Mouse (Mus musculus): ENCODE results near the gene Gpm6a. TPM values are rescaled to one million over a fixed set of nuclear protein-coding genes. Genes with fewer than 3 reads are reported as not detected.

Gpm6a gene
- polyA plus RNA-seq (2015; fragmentation: Nextera tagmentation; extraction: Ambion mirVana) = 3.1 and 3.6 TPM in 2 replicates

DNA sequence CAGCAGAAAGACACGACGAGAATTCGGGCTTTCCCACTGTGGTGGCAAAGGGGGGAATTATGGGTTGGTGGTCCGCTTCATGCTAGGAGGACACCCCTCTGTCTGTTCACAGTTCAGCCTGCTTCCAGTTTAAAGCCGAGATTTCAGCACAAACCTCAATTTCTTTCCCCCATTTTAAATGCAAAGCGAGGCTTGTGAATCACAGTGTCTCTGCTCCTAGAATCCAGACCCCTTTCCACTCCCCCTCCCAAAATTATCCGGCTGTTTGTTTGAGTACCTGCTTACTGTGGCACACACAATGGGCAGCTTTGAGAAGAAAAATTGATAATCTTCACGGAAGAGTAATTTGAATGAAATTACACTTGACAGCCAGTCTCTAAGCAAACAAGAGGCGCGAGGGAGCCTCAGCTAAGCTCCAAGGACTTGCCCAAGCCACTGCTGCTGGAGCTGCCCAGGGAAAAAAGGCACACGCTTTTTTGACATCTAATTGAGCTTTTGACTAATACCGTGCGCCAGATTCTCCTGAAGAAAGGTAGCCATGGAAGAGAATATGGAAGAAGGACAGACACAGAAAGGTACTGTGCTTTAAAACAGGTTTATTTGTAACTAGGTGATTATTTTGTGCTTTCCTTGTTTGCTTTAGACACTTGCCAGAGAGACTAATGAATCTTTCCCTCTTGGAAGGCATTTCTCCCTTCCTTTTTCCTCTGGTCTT is at the start of gene Gpm6a:
TSS of gene Gpm6a (plus strand) at position 103 of the 715 bp plus-strand sequence.
- no peaks in the 10 kb centered on the region for H3K4me1 ChIP-seq (ENCODE audit: insufficient read depth)
- no peaks in the 10 kb centered on the region for H3K36me3 ChIP-seq (replicated peaks; ENCODE audit: insufficient read depth, low read length)
- TF ChIP-seq EP300 (IDR thresholded peaks at IDR 0.05; ENCODE audit: low read depth) (no peak), CTCF (IDR thresholded peaks at IDR 0.05; ENCODE audit: low read depth) (no peak)
- DNase-seq (no peak), ATAC-seq (no peak)
- no peaks in the 10 kb centered on the region for H3K9me3 ChIP-seq (ENCODE audit: low read length)
- H3K27ac ChIP-seq (ENCODE audit: low read depth) = no peak within 1 kb of the TSS
- no peaks in the 10 kb centered on the region for H3K27me3 ChIP-seq (ENCODE audit: insufficient read depth, low read length)
- no peak within 1 kb of the TSS for H3K9ac ChIP-seq (replicated peaks)
- 39% methylated on average over 13 of the region's 13 CpGs for WGBS (ENCODE audit: insufficient replicate concordance)
- H3K4me2 ChIP-seq (ENCODE audit: low read depth, low read length) = no peak within 1 kb of the TSS
- no peak within 1 kb of the TSS for H3K4me3 ChIP-seq (ENCODE audit: low read depth, low read length)

DNA sequence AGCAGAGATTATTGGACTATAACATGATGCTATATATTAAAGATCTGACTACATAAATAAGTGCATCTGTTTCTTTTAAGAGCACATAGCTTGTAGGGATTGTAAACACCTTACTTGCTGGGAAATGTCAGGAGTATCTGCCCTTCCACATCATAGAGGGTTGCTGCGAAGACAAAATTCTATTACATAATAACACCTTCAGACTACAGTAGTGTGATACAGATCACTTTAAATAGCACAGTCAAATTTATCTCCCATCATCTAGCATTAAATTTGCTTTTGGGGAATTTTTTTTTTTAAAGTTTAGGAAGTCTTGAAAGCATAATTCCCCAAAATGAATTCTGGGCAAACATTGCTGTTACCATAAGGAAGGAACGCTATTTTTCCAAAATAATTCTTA is 41.8 kb upstream of the Gpm6a start:
- 81% methylated on average over 2 of the region's 2 CpGs for WGBS (ENCODE audit: insufficient replicate concordance)
- Histone ChIP-seq H3K4me2 (ENCODE audit: low read depth, low read length) (no peak overlapping the region), H3K9ac (replicated peaks) (no peak overlapping the region), H3K4me3 (ENCODE audit: low read depth, low read length) (no peak overlapping the region), H3K9me3 (ENCODE audit: low read length) (no peaks in the 10 kb centered on the region), H3K36me3 (replicated peaks; ENCODE audit: insufficient read depth, low read length) (no peaks in the 10 kb centered on the region), H3K27ac (ENCODE audit: low read depth) (no peak overlapping the region), H3K4me1 (ENCODE audit: insufficient read depth) (no peaks in the 10 kb centered on the region), H3K27me3 (ENCODE audit: insufficient read depth, low read length) (no peaks in the 10 kb centered on the region)
- DNase-seq = no peak
- TF ChIP-seq CTCF (IDR thresholded peaks at IDR 0.05; ENCODE audit: low read depth) = no peak
- TF ChIP-seq EP300 (IDR thresholded peaks at IDR 0.05; ENCODE audit: low read depth) = no peak
- ATAC-seq = no peak

- TF ChIP-seq CTCF (IDR thresholded peaks at IDR 0.05; ENCODE audit: low read depth) = no peak
- TF ChIP-seq EP300 (IDR thresholded peaks at IDR 0.05; ENCODE audit: low read depth) = no peak
- H3K4me1 ChIP-seq (ENCODE audit: insufficient read depth) = no peaks in the 10 kb centered on the region
- DNase-seq = no peak
- WGBS (ENCODE audit: insufficient replicate concordance) = 55% methylated on average over 9 of the region's 9 CpGs
- no peak overlapping the region for H3K4me2 ChIP-seq (ENCODE audit: low read depth, low read length)
- no peak overlapping the region for H3K4me3 ChIP-seq (ENCODE audit: low read depth, low read length)
- ATAC-seq = no peak
- H3K9ac ChIP-seq (replicated peaks) = no peak overlapping the region
- no peaks in the 10 kb centered on the region for H3K36me3 ChIP-seq (replicated peaks; ENCODE audit: insufficient read depth, low read length)
- H3K27me3 ChIP-seq (ENCODE audit: insufficient read depth, low read length) = no peaks in the 10 kb centered on the region
- no peak overlapping the region for H3K27ac ChIP-seq (ENCODE audit: low read depth)
- no peaks in the 10 kb centered on the region for H3K9me3 ChIP-seq (ENCODE audit: low read length)
Measured at GRCm38 (mm10) chr8:54917710-54918109, 36.9 kb upstream of the Gpm6a start.

DNA sequence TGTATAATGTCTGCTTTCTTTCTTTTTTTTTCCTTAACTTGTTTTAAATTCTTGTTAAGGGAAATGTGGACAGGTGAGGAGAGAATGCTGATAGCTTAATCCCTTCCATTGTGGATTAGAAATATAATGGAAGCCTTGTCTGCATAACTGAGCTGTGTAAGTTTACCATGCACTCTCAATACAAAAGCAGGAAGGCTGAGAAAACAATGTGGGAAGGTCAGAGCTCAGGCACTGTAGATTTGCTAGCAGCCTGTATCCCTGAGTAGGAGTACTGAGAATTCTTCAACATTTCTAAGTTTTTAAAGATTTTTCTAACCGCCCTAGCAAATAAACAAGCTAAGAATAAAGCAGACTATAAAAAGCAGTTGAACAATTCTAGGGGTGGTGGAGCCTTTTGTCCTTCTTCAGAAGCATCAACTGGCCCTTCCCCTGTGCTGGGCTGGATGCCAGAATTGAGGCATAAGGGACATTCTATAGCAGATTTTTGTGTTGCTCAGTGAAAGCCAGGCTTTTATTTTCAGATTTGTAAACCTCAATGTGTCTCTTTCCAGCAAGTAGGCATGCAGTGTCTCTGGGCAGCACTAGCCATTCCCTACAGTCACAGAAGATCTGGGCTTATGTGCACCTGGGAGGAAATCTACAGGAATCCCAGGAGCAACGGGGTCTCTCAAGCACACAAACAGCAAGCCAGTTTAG is 32.3 kb upstream of the Gpm6a start:
- no peak overlapping the region for H3K4me3 ChIP-seq (ENCODE audit: low read depth, low read length)
- ATAC-seq (no peak), DNase-seq (no peak)
- no peak overlapping the region for H3K27ac ChIP-seq (ENCODE audit: low read depth)
- H3K9me3 ChIP-seq (ENCODE audit: low read length) = no peaks in the 10 kb centered on the region
- WGBS (ENCODE audit: insufficient replicate concordance) = 53% methylated on average over 2 of the region's 2 CpGs
- H3K36me3 ChIP-seq (replicated peaks; ENCODE audit: insufficient read depth, low read length) = no peaks in the 10 kb centered on the region
- TF ChIP-seq CTCF (IDR thresholded peaks at IDR 0.05; ENCODE audit: low read depth) (no peak), EP300 (IDR thresholded peaks at IDR 0.05; ENCODE audit: low read depth) (no peak)
- no peaks in the 10 kb centered on the region for H3K27me3 ChIP-seq (ENCODE audit: insufficient read depth, low read length)
- no peaks in the 10 kb centered on the region for H3K4me1 ChIP-seq (ENCODE audit: insufficient read depth)
- no peak overlapping the region for H3K9ac ChIP-seq (replicated peaks)
- H3K4me2 ChIP-seq (ENCODE audit: low read depth, low read length) = no peak overlapping the region

DNA sequence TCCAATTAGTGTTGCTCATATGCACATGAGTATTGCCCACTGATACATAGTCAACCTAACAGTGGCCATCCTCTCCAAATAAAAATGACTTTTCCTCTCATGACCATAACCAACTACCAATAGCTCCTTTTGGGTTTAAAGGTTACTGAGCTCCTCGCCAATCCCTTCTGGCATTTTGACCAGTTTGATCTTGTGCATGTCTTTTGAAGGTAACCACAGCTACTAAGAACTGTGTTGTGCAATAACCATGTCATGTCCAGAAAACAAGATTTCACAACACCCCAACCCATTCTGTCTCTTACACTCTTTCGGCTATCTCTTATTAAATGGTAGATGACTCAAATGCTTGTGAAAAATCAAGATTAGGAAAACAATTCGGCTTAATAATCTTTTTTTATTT is 29.7 kb upstream of the Gpm6a start:
- ATAC-seq (no peak), DNase-seq (no peak)
- no peak overlapping the region for H3K4me2 ChIP-seq (ENCODE audit: low read depth, low read length)
- H3K9me3 ChIP-seq (ENCODE audit: low read length) = no peaks in the 10 kb centered on the region
- H3K9ac ChIP-seq (replicated peaks) = no peak overlapping the region
- H3K4me1 ChIP-seq (ENCODE audit: insufficient read depth) = no peaks in the 10 kb centered on the region
- H3K36me3 ChIP-seq (replicated peaks; ENCODE audit: insufficient read depth, low read length) = no peaks in the 10 kb centered on the region
- TF ChIP-seq CTCF (IDR thresholded peaks at IDR 0.05; ENCODE audit: low read depth) = no peak
- TF ChIP-seq EP300 (IDR thresholded peaks at IDR 0.05; ENCODE audit: low read depth) = no peak
- no peaks in the 10 kb centered on the region for H3K27me3 ChIP-seq (ENCODE audit: insufficient read depth, low read length)
- 56% methylated on average over 3 of the region's 3 CpGs for WGBS (ENCODE audit: insufficient replicate concordance)
- no peak overlapping the region for H3K27ac ChIP-seq (ENCODE audit: low read depth)
- H3K4me3 ChIP-seq (ENCODE audit: low read depth, low read length) = no peak overlapping the region

GRCm38 (mm10) chr8:54932306-54932705 is 22.3 kb upstream of the Gpm6a start:
- no peak for DNase-seq
- no peak overlapping the region for H3K4me2 ChIP-seq (ENCODE audit: low read depth, low read length)
- 78% methylated on average over 2 of the region's 2 CpGs for WGBS (ENCODE audit: insufficient replicate concordance)
- TF ChIP-seq EP300 (IDR thresholded peaks at IDR 0.05; ENCODE audit: low read depth) (no peak), CTCF (IDR thresholded peaks at IDR 0.05; ENCODE audit: low read depth) (no peak)
- ATAC-seq = no peak
- no peaks in the 10 kb centered on the region for H3K9me3 ChIP-seq (ENCODE audit: low read length)
- no peak overlapping the region for H3K27ac ChIP-seq (ENCODE audit: low read depth)
- H3K4me3 ChIP-seq (ENCODE audit: low read depth, low read length) = no peak overlapping the region
- no peaks in the 10 kb centered on the region for H3K36me3 ChIP-seq (replicated peaks; ENCODE audit: insufficient read depth, low read length)
- H3K4me1 ChIP-seq (ENCODE audit: insufficient read depth) = no peaks in the 10 kb centered on the region
- H3K27me3 ChIP-seq (ENCODE audit: insufficient read depth, low read length) = no peaks in the 10 kb centered on the region
- no peak overlapping the region for H3K9ac ChIP-seq (replicated peaks)

All from liver, postnatal 0 days (tissue).